Mouse (Mus musculus) kidney, embryonic 15.5 days (tissue): Measurements from ENCODE around the gene Tmem268. TPM values are rescaled to one million over a fixed set of nuclear protein-coding genes. Genes with fewer than 3 reads are reported as not detected.
A peak's percentile ranks its signal among the peaks of the same experiment; 100 is the strongest.

Experiments
- ATAC-seq: fragments of 200-750 bp; cut with Nextera tagmentation; replicated peaks from 2 replicates; pipeline ENCODE4 v1.8.0; 2017; ENCODE audit warnings: moderate TSS enrichment; ENCODE audit not compliant: low FRiP score
- H3K27ac ChIP-seq: fragments of 300-500 bp; sonication (generic); 2 replicates; pipeline ENCODE4 v1.5.1; 2015; ENCODE audit warnings: mild to moderate bottlenecking, inconsistent platforms
- H3K27me3 ChIP-seq: fragments of 300-500 bp; sonication (generic); 2 replicates; pipeline ENCODE4 v1.6.1; 2015; ENCODE audit warnings: inconsistent platforms
- H3K36me3 ChIP-seq: fragments of 300-500 bp; sonication (generic); 2 replicates; pipeline ENCODE4 v1.6.1; 2015; ENCODE audit warnings: inconsistent platforms
- H3K4me1 ChIP-seq: fragments of 300-500 bp; sonication (generic); 2 replicates; pipeline ENCODE4 v1.6.1; 2015; ENCODE audit warnings: inconsistent platforms
- H3K4me2 ChIP-seq: fragments of 300-500 bp; sonication (generic); 2 replicates; pipeline ENCODE4 v1.6.1; 2015; ENCODE audit warnings: moderate library complexity, mild to moderate bottlenecking, inconsistent platforms
- H3K4me3 ChIP-seq: fragments of 300-500 bp; sonication (generic); replicated peaks from 2 replicates; pipeline ENCODE4 v1.5.1; 2015; ENCODE audit warnings: mild to moderate bottlenecking, inconsistent platforms
- H3K9ac ChIP-seq: fragments of 300-500 bp; sonication (generic); 2 replicates; pipeline ENCODE4 v1.6.1; 2015; ENCODE audit warnings: mild to moderate bottlenecking, inconsistent platforms
- H3K9me3 ChIP-seq: fragments of 300-500 bp; sonication (generic); replicated peaks from 2 replicates; pipeline ENCODE4 v1.6.1; 2016; ENCODE audit warnings: inconsistent platforms
- WGBS: fragments of 180-500 bp; shearing (Covaris S2); methylation state at CpG from one replicate; pipeline ENCODE4 v1.1.7; 2015; ENCODE audit warnings: mixed read lengths; 5-methylcytosine and 5-hydroxymethylcytosine counted together
- polyA plus RNA-seq: library from polyadenylated mRNA; unstranded; fragments of >200 nt; fragmentation: Nextera tagmentation; extraction: Ambion mirVana; gene quantifications from 2 replicates; pipeline ENCODE4 v1.2.1, GENCODE M21; 2015

The Tmem268 gene
- polyA plus RNA-seq, 1 experiment from 2014 or later, result 5.9 TPM

GRCm38 (mm10) chr4:63608391-63608790 is 49.8 kb downstream of the Tmem268 start:
- 71% methylated on average over 7 of the region's 7 CpGs for WGBS

GRCm38 (mm10) chr4:63621861-63622260 is 63.3 kb downstream of the Tmem268 start:
- Histone ChIP-seq H3K4me3 (no peak overlapping the region), H3K9me3 (no peaks in the 10 kb centered on the region), H3K4me2 (no peak overlapping the region), H3K4me1 (no peaks in the 10 kb centered on the region), H3K27ac (no peak overlapping the region), H3K36me3 (no peaks in the 10 kb centered on the region), H3K9ac (no peak overlapping the region), H3K27me3 (no peaks in the 10 kb centered on the region)
- 77% methylated on average over 2 of the region's 2 CpGs for WGBS
- no peak for ATAC-seq

More at GRCm38 (mm10) chr4:63608391-63608790, 49.8 kb downstream of the Tmem268 start:
- no peak overlapping the region for H3K27ac ChIP-seq
- no peaks in the 10 kb centered on the region for H3K4me1 ChIP-seq
- no peaks in the 10 kb centered on the region for H3K36me3 ChIP-seq
- ATAC-seq, result no peak
- H3K27me3 ChIP-seq, result no peaks in the 10 kb centered on the region
- H3K9me3 ChIP-seq, result no peaks in the 10 kb centered on the region
- no peak overlapping the region for H3K4me2 ChIP-seq
- no peak overlapping the region for H3K9ac ChIP-seq
- H3K4me3 ChIP-seq, result no peak overlapping the region

- Histone ChIP-seq H3K4me1 (no peaks in the 10 kb centered on the region), H3K27ac (no peak within 1 kb of the TSS), H3K9me3 (no peaks in the 10 kb centered on the region), H3K36me3 (no peaks in the 10 kb centered on the region), H3K27me3 (no peaks in the 10 kb centered on the region), H3K4me2 (no peak within 1 kb of the TSS), H3K9ac (no peak within 1 kb of the TSS), H3K4me3 (no peak within 1 kb of the TSS)
- 55% methylated on average over 5 of the region's 5 CpGs for WGBS
- 0 out of 2 replicates have a peak, but pooled peaks have one; percentile 29 for ATAC-seq
Observed at GRCm38 (mm10) chr4:63622378-63622835, 63.8 kb downstream of the Tmem268 start, which contains the start of gene Tex48. Tex48 (minus strand) TSS chr4:63622428.

DNA sequence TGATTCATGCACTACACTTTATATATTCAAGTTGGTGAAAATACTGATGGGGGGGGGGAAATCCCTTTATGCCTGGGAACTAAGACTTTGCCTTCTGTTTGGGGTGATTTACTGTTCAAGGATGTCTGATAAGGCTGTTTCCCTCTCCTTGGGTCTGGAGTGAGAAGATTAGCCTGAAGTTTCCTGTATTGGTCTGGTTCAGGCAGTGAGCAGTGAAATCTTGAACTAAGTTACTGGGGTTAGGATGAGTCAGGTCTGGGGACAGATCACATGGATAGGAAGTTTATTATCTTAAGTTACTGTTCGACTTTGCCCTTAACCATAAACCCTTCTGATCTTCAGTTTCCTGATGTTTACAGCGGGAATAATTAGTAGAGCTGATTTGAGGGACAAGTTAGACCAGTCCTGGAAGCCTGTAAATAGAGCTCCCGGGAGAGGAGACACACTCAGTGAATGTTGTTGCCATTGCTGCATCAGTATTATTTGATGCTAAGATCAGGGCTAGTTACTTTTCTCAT is 67.0 kb downstream of the Tmem268 start:
- Histone ChIP-seq H3K4me2 (no peak overlapping the region), H3K4me1 (no peaks in the 10 kb centered on the region), H3K9me3 (no peaks in the 10 kb centered on the region), H3K9ac (no peak overlapping the region), H3K36me3 (no peaks in the 10 kb centered on the region), H3K4me3 (no peak overlapping the region), H3K27me3 (no peaks in the 10 kb centered on the region), H3K27ac (no peak overlapping the region)
- WGBS, result 36% methylated on average over 3 of the region's 3 CpGs
- no peak for ATAC-seq

- Histone ChIP-seq H3K9me3 (no peaks in the 10 kb centered on the region), H3K9ac (no peak overlapping the region), H3K27ac (no peak overlapping the region), H3K36me3 (no peaks in the 10 kb centered on the region), H3K4me1 (no peaks in the 10 kb centered on the region), H3K4me3 (no peak overlapping the region), H3K4me2 (no peak overlapping the region), H3K27me3 (no peaks in the 10 kb centered on the region)
- 83% methylated on average over 8 of the region's 8 CpGs for WGBS
- ATAC-seq, result no peak
Observed at GRCm38 (mm10) chr4:63627111-63627510, 68.5 kb downstream of the Tmem268 start.

GRCm38 (mm10) chr4:63633181-63633580 is 74.6 kb downstream of the Tmem268 start:
- no peak for ATAC-seq
- Histone ChIP-seq H3K4me3 (no peak overlapping the region), H3K27me3 (no peaks in the 10 kb centered on the region), H3K9me3 (no peaks in the 10 kb centered on the region), H3K4me1 (no peaks in the 10 kb centered on the region), H3K27ac (no peak overlapping the region), H3K36me3 (no peaks in the 10 kb centered on the region), H3K4me2 (no peak overlapping the region), H3K9ac (no peak overlapping the region)
- whole genome bisulfite sequencing, result 92% methylated on average over 2 of the region's 2 CpGs

Other genes with a start within 250 kb of the Tmem268 start
- gene Orm1, start 214.2 kb upstream of the Tmem268 start, polyA plus RNA-seq, result 0.44 TPM in 1 of 2 replicates, not detected in the other
- not detected in 2 replicates for gene Orm3, start 202.6 kb upstream of the Tmem268 start, polyA plus RNA-seq
- not detected in 2 replicates for gene Orm2, start 196.3 kb upstream of the Tmem268 start, polyA plus RNA-seq
- gene Akna, start 155.4 kb upstream of the Tmem268 start, polyA plus RNA-seq, result 7.4 and 8.3 TPM in 2 replicates
- gene Whrn, start 62.8 kb upstream of the Tmem268 start, polyA plus RNA-seq, result 5.1 and 6.1 TPM in 2 replicates
- gene Atp6v1g1, start 14.0 kb upstream of the Tmem268 start, polyA plus RNA-seq, result 287 and 307 TPM in 2 replicates
- not detected in 2 replicates for gene Gm11213, start 46.5 kb downstream of the Tmem268 start, polyA plus RNA-seq
- not detected in 2 replicates for gene Tex48, start 63.6 kb downstream of the Tmem268 start, polyA plus RNA-seq
- not detected in 2 replicates for gene Gm11214, start 104.6 kb downstream of the Tmem268 start, polyA plus RNA-seq
- 0.80 and 0.92 TPM in 2 replicates for gene Tnfsf15, start 186.3 kb downstream of the Tmem268 start, polyA plus RNA-seq